Mouse (Mus musculus): ENCODE measurements around the gene Nr1h2. TPM values are rescaled to one million over a fixed set of nuclear protein-coding genes. Genes with fewer than 3 reads are reported as not detected.

Gene Nr1h2
- total and polyA plus RNA-seq, 3 experiments: 49.7 to 82.3 TPM; not detected in 1

GRCm38 (mm10) chr7:44538756-44539624 lies 14.8 kb downstream of the Nr1h2 start:
- no peak for DNase-seq (ENCODE audit: low read depth, low spot score)
- Histone ChIP-seq H3K27ac (ENCODE audit: control insufficient read depth, low read depth, low read length) (no peak overlapping the region), H3K36me3 (ENCODE audit: control insufficient read depth in 1 of 2, insufficient read depth in 2 of 2, low read length in 2 of 2) (no peaks in the 10 kb centered on the region), H3K4me1 (ENCODE audit: control insufficient read depth in 1 of 2, insufficient read depth in 2 of 2, low read length in 2 of 2) (no peaks in the 10 kb centered on the region), H3K4me3 (ENCODE audit: control insufficient read depth in 1 of 2, insufficient read depth in 1 of 2, low read depth in 2 of 2, low read length in 2 of 2) (no peak overlapping the region), H3K9me3 (replicated peaks; ENCODE audit: insufficient read depth, low read length) (no peaks in the 10 kb centered on the region), H3K79me2 (ENCODE audit: control insufficient read depth, insufficient read depth, low read length, poor library complexity) (no peaks in the 10 kb centered on the region), H3K27me3 (ENCODE audit: control insufficient read depth in 1 of 2, insufficient read depth in 2 of 2, low read length in 2 of 2) (no peaks in the 10 kb centered on the region), H3K9ac (ENCODE audit: control insufficient read depth, low read depth, low read length, poor library complexity, severe bottlenecking) (no peak overlapping the region)
- no peak for TF ChIP-seq TAL1 (IDR thresholded peaks at IDR 0.05; ENCODE audit: low read length)

- no peaks in the 10 kb centered on the region for H3K36me3 ChIP-seq (ENCODE audit: control insufficient read depth in 1 of 2, insufficient read depth in 2 of 2, low read length in 2 of 2)
- H3K27ac ChIP-seq (ENCODE audit: control insufficient read depth, low read depth, low read length): no peak overlapping the region
- TF ChIP-seq TAL1 (IDR thresholded peaks at IDR 0.05; ENCODE audit: low read length) (no peak), HCFC1 (IDR thresholded peaks at IDR 0.05; ENCODE audit: low read depth, low read length) (no peak), TCF12 (IDR thresholded peaks at IDR 0.05; ENCODE audit: low read depth, low read length) (no peak), KAT2A (conservative IDR thresholded peaks at IDR 0.05; ENCODE audit: low read depth, low read length) (no peak), ZKSCAN1 (IDR thresholded peaks at IDR 0.05; ENCODE audit: low read depth, low read length) (no peak), ETS1 (IDR thresholded peaks at IDR 0.05; ENCODE audit: low read depth, low read length) (no peak), MYB (IDR thresholded peaks at IDR 0.05; ENCODE audit: low read depth, low read length) (no peak)
Measured at GRCm38 (mm10) chr7:44537496-44537895, 16.3 kb downstream of the Nr1h2 start.

GRCm38 (mm10) chr7:44537009-44537408 lies 16.7 kb downstream of the Nr1h2 start:
- H3K36me3 ChIP-seq (ENCODE audit: control insufficient read depth in 1 of 2, insufficient read depth in 2 of 2, low read length in 2 of 2): no peaks in the 10 kb centered on the region
- no peak for DNase-seq (ENCODE audit: low read depth, low spot score)
- H3K4me3 ChIP-seq (ENCODE audit: control insufficient read depth in 1 of 2, insufficient read depth in 1 of 2, low read depth in 2 of 2, low read length in 2 of 2): no peak overlapping the region
- H3K79me2 ChIP-seq (ENCODE audit: control insufficient read depth, insufficient read depth, low read length, poor library complexity): no peaks in the 10 kb centered on the region
- TF ChIP-seq MYB (IDR thresholded peaks at IDR 0.05; ENCODE audit: low read depth, low read length): no peak
- no peak for TF ChIP-seq MAFK (IDR thresholded peaks at IDR 0.05; ENCODE audit: borderline replicate concordance, low read depth, low read length)
- TF ChIP-seq UBTF (IDR thresholded peaks at IDR 0.05; ENCODE audit: borderline replicate concordance, insufficient read depth, low read depth, low read length): no peak
- no peak for TF ChIP-seq HCFC1 (IDR thresholded peaks at IDR 0.05; ENCODE audit: low read depth, low read length)
- H3K27me3 ChIP-seq (ENCODE audit: control insufficient read depth in 1 of 2, insufficient read depth in 2 of 2, low read length in 2 of 2): no peaks in the 10 kb centered on the region
- H3K9ac ChIP-seq (ENCODE audit: control insufficient read depth, low read depth, low read length, poor library complexity, severe bottlenecking): no peak overlapping the region
- no peak overlapping the region for H3K27ac ChIP-seq (ENCODE audit: control insufficient read depth, low read depth, low read length)
- H3K9me3 ChIP-seq (replicated peaks; ENCODE audit: insufficient read depth, low read length): no peaks in the 10 kb centered on the region
- no peaks in the 10 kb centered on the region for H3K4me1 ChIP-seq (ENCODE audit: control insufficient read depth in 1 of 2, insufficient read depth in 2 of 2, low read length in 2 of 2)

More at GRCm38 (mm10) chr7:44537496-44537895, 16.3 kb downstream of the Nr1h2 start:
- H3K9me3 ChIP-seq (replicated peaks; ENCODE audit: insufficient read depth, low read length): no peaks in the 10 kb centered on the region
- DNase-seq (ENCODE audit: low read depth, low spot score): no peak
- H3K4me1 ChIP-seq (ENCODE audit: control insufficient read depth in 1 of 2, insufficient read depth in 2 of 2, low read length in 2 of 2): no peaks in the 10 kb centered on the region
- H3K27me3 ChIP-seq (ENCODE audit: control insufficient read depth in 1 of 2, insufficient read depth in 2 of 2, low read length in 2 of 2): no peaks in the 10 kb centered on the region
- H3K79me2 ChIP-seq (ENCODE audit: control insufficient read depth, insufficient read depth, low read length, poor library complexity): no peaks in the 10 kb centered on the region
- no peak overlapping the region for H3K9ac ChIP-seq (ENCODE audit: control insufficient read depth, low read depth, low read length, poor library complexity, severe bottlenecking)
- no peak overlapping the region for H3K4me3 ChIP-seq (ENCODE audit: control insufficient read depth in 1 of 2, insufficient read depth in 1 of 2, low read depth in 2 of 2, low read length in 2 of 2)

All from MEL (cell line).